Mouse (Mus musculus) midbrain, embryonic 15.5 days (tissue): ENCODE results near the gene Ntn1. TPM values are rescaled to one million over a fixed set of nuclear protein-coding genes. Genes with fewer than 3 reads are reported as not detected.

ENCODE experiments used
- ATAC-seq: fragments of 200-750 bp; cut with Nextera tagmentation; replicated peaks from 2 replicates; pipeline ENCODE4 v1.8.0; 2017; ENCODE audit warnings: moderate TSS enrichment
- H3K27ac ChIP-seq: fragments of 300-500 bp; sonication (generic); 2 replicates; pipeline ENCODE4 v1.5.1; 2015; ENCODE audit warnings: mild to moderate bottlenecking, inconsistent platforms
- H3K27me3 ChIP-seq: fragments of 300-500 bp; sonication (generic); replicated peaks from 2 replicates; pipeline ENCODE4 v1.6.1; 2015; ENCODE audit warnings: inconsistent platforms
- H3K36me3 ChIP-seq: fragments of 300-500 bp; sonication (generic); replicated peaks from 2 replicates; pipeline ENCODE4 v1.6.1; 2015; ENCODE audit warnings: inconsistent platforms
- H3K4me1 ChIP-seq: fragments of 300-500 bp; sonication (generic); 2 replicates; pipeline ENCODE4 v1.6.1; 2015; ENCODE audit warnings: inconsistent platforms
- H3K4me2 ChIP-seq: fragments of 300-500 bp; sonication (generic); 2 replicates; pipeline ENCODE4 v1.6.1; 2015; ENCODE audit warnings: inconsistent platforms, mild to moderate bottlenecking, moderate library complexity
- H3K4me3 ChIP-seq: fragments of 300-500 bp; sonication (generic); 2 replicates; pipeline ENCODE4 v1.5.1; 2015; ENCODE audit warnings: mild to moderate bottlenecking, inconsistent platforms
- H3K9ac ChIP-seq: fragments of 300-500 bp; sonication (generic); 2 replicates; pipeline ENCODE4 v1.6.1; 2015; ENCODE audit warnings: mild to moderate bottlenecking, inconsistent platforms
- H3K9me3 ChIP-seq: fragments of 300-500 bp; sonication (generic); 2 replicates; pipeline ENCODE4 v1.6.1; 2016; ENCODE audit warnings: inconsistent platforms
- WGBS: fragments of 180-500 bp; shearing (Covaris S2); methylation state at CpG from one replicate; pipeline ENCODE4 v1.1.7; 2015; ENCODE audit warnings: mixed read lengths; 5-methylcytosine and 5-hydroxymethylcytosine counted together
- microRNA-seq: library from miRNA; unstranded; fragments of <30 nt; microRNA quantifications from one replicate; pipeline ENCODE4, GENCODE M21; 2016
- polyA plus RNA-seq: library from polyadenylated mRNA; unstranded; fragments of >200 nt; fragmentation: Nextera tagmentation; extraction: Ambion mirVana; gene quantifications from 2 replicates; pipeline ENCODE4 v1.2.1, GENCODE M21; 2015

Ntn1 gene
- polyA plus RNA-seq, 1 experiment from 2014 or later: 23.2 TPM

DNA sequence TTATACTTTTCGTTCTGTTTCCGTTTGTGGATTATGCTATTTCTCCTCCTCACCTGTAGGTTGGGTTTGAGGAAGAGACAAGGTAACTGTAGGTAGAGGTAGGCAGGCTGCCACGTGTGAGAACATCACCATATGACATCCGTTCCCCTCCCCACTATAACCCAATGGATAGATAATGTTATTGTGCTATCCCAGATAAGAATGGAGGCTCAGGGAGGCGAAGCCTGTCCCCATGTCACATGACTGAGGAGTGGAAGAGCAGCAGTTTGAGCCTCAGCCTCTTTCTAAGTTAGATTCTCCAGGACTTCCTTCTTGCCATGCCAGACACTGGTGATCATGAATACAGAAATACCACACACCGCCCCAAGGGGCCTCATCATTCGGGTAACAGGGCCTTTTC, 223.2 kb downstream of the Ntn1 start:
- Histone ChIP-seq H3K27me3 (no peaks in the 10 kb centered on the region), H3K9ac (no peak overlapping the region), H3K4me1 (no peaks in the 10 kb centered on the region), H3K4me3 (no peak overlapping the region), H3K36me3 (no peaks in the 10 kb centered on the region), H3K4me2 (no peak overlapping the region), H3K9me3 (no peaks in the 10 kb centered on the region), H3K27ac (no peak overlapping the region)
- ATAC-seq: no peak
- WGBS: 72% methylated on average over 7 of the region's 7 CpGs

DNA sequence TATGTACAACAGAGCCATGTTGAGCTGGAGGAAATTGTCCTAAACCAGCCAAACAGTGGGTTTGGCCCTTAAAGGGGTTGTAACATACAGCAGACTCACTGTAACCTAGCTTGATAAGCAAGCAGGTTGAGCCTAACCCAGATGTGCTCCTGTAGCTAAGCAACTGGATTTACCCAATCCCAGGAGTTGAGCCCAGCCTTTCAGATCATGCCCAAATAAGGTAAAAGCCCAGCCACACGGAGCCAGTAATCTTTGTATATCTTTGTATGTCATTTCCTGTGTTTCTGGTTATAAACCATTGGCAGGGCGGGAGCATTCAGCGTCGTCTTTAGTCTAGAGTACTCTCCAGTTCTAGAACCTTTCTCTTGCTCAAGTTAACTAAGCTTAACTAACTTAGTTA, 224.1 kb downstream of the Ntn1 start:
- Histone ChIP-seq H3K27me3 (no peaks in the 10 kb centered on the region), H3K4me3 (no peak overlapping the region), H3K9me3 (no peaks in the 10 kb centered on the region), H3K4me1 (no peaks in the 10 kb centered on the region), H3K36me3 (no peaks in the 10 kb centered on the region), H3K4me2 (no peak overlapping the region), H3K27ac (no peak overlapping the region), H3K9ac (no peak overlapping the region)
- WGBS: 82% methylated on average over 4 of the region's 4 CpGs
- no peak for ATAC-seq

DNA sequence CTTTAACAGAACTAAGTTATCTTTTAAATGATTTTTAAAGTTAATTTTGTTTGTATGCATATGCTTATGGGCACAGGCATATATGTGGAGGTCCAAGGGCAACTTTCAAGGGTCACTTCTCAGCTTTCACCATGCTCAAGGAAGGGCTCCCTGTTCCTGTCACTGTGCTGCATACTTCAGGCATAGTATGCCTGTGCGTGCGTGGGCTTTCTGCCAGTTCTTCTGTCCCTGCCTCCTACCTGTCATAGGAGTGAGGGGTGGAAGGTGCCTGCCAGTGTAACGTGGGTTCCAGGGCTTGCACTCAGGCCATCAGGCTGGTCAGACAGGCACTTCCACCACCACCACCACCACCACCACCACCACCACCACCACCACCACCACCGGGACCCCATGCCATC, 228.0 kb downstream of the Ntn1 start:
- no peak for ATAC-seq
- WGBS: 74% methylated on average over 4 of the region's 4 CpGs

DNA sequence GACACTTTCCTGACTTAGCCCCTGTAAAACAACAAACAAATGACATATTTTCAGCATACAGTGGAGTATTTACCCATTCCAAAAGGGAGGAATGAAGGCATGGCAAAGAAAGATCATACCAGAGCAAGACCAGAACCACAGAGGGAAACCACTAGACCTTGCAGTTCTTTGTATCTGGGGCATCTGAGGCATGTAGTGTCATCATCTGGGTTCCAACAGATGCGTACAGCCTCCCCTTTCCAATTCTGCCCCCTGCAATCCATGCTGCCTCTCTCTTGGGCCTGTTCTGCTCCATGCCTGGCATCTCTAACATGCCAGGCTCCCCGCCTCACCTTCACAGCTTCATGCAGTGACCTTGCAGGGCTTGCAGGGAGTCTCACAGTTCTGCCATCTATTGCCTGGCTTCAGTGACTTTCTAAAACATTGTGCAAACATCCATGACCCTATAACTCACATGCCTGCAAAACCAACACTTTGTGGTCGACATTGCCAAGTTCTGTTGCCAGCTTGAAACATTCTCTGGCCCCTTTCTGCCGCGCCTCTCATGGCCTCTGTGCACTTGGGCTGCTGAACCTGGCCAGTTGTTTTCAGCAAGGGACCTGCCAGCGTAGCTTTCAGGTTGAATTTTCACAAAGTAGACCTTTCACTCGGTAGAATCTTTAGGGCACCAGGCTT, 228.5 kb downstream of the Ntn1 start:
- H3K4me3 ChIP-seq: no peak overlapping the region
- WGBS: 88% methylated on average over 7 of the region's 7 CpGs
- H3K36me3 ChIP-seq: no peaks in the 10 kb centered on the region
- no peak for ATAC-seq
- no peak overlapping the region for H3K9ac ChIP-seq
- H3K4me1 ChIP-seq: no peaks in the 10 kb centered on the region
- H3K9me3 ChIP-seq: no peaks in the 10 kb centered on the region
- no peaks in the 10 kb centered on the region for H3K27me3 ChIP-seq
- no peak overlapping the region for H3K27ac ChIP-seq
- H3K4me2 ChIP-seq: no peak overlapping the region

More for the DNA sequence above, 228.0 kb downstream of the Ntn1 start:
- Histone ChIP-seq H3K9me3 (no peaks in the 10 kb centered on the region), H3K4me2 (no peak overlapping the region), H3K9ac (no peak overlapping the region), H3K4me3 (no peak overlapping the region), H3K4me1 (no peaks in the 10 kb centered on the region), H3K36me3 (no peaks in the 10 kb centered on the region), H3K27ac (no peak overlapping the region), H3K27me3 (no peaks in the 10 kb centered on the region)

DNA sequence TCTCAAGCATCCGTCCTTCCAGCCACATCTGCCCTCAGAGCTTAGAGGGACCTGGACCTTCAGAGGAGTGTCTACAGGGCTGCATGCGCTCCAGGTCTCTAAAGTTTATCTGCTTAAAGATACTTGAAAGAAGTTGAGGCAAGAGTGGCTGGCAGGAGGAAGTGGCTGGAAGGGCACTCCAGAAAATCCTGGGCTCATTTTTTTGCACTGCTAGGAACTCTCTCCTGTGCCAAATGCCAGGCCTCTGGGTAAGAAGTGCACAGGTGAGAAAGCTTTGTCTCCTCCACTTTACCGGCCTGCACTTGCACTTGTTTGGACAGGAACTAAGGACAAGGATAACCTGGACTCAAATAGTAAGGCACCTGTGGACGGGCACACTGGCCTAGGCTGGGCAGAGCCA, 232.2 kb downstream of the Ntn1 start:
- no peak overlapping the region for H3K27ac ChIP-seq
- WGBS: 91% methylated on average over 4 of the region's 4 CpGs
- H3K9ac ChIP-seq: no peak overlapping the region
- no peak overlapping the region for H3K4me3 ChIP-seq
- H3K36me3 ChIP-seq: no peaks in the 10 kb centered on the region
- no peaks in the 10 kb centered on the region for H3K27me3 ChIP-seq
- H3K4me2 ChIP-seq: no peak overlapping the region
- H3K9me3 ChIP-seq: no peaks in the 10 kb centered on the region
- no peak for ATAC-seq
- H3K4me1 ChIP-seq: no peaks in the 10 kb centered on the region

DNA sequence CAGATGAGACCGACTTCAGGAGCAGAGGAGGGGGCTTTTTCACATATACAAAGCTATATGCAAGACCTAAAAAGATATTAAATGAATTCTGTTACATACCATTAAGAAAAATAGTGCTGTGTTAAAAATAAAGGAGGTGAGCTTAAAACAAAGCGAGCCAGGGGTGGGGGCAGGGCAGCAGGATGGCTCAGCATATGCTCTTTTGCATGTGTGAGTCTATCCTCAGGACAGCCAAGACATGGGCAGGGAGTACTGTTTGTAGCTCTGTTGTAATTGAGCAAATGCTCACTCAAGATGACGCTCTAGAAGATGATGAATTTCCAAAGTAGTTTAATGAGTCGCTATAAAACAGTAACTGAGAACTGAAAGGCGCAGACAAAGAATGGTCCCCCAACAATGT, 236.2 kb downstream of the Ntn1 start:
- Histone ChIP-seq H3K4me2 (no peak overlapping the region), H3K27ac (no peak overlapping the region), H3K4me1 (peaks cover 8% of the 10 kb centered on the region), H3K36me3 (no peaks in the 10 kb centered on the region), H3K9me3 (no peaks in the 10 kb centered on the region), H3K27me3 (no peaks in the 10 kb centered on the region), H3K9ac (no peak overlapping the region), H3K4me3 (no peak overlapping the region)
- no peak for ATAC-seq
- WGBS: 87% methylated on average over 5 of the region's 5 CpGs

DNA sequence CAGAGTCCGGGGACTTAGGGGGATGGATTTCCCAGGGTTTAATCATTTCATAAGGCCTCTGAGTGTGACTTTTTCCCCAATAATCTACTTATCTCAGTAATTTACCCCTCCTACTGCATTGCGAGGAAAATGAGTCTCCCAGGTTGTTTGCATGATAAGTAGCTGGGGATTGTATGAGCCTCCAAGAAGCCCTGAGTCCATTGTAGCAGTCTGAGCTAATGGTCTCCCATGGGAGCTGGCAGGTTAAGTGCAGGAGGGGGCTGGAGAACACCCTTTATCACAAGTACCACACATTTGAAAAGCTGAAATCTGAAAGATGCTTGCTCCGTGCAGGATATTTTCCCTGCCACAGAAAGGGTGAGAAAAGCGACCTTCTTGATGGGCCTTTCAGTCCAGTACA, 240.8 kb downstream of the Ntn1 start:
- Histone ChIP-seq H3K4me3 (no peak overlapping the region), H3K27ac (peak overlapping the region; percentile 6; the same call in 1 of the 2 replicates), H3K4me2 (no peak overlapping the region), H3K36me3 (no peaks in the 10 kb centered on the region), H3K9ac (no peak overlapping the region), H3K9me3 (no peaks in the 10 kb centered on the region), H3K4me1 (peaks cover 10% of the 10 kb centered on the region), H3K27me3 (no peaks in the 10 kb centered on the region)
- WGBS: 29% methylated on average over 4 of the region's 4 CpGs
- no peak; the same call in 1 of the 2 replicates for ATAC-seq

Small RNA genes within 50 kb of the gene (microRNA-seq; reads per million reads assigned to microRNA genes)
- not detected for gene Mir6406

Other genes with a start within 250 kb of the Ntn1 start
- 0.10 and 0.43 TPM in 2 replicates for gene Pik3r5, start 31.3 kb upstream of the Ntn1 start, polyA plus RNA-seq
- gene Pik3r6, start 102.2 kb upstream of the Ntn1 start, polyA plus RNA-seq: 2.1 and 2.6 TPM in 2 replicates
- not detected in 2 replicates for gene Mfsd6l, start 155.4 kb upstream of the Ntn1 start, polyA plus RNA-seq
- 0.17 and 0.27 TPM in 2 replicates for gene Ccdc42, start 186.2 kb upstream of the Ntn1 start, polyA plus RNA-seq